Mouse (Mus musculus): Measurements from ENCODE around the gene Rbm19. TPM values are rescaled to one million over a fixed set of nuclear protein-coding genes. Genes with fewer than 3 reads are reported as not detected.
"Not testable (repeated sequence)": the region's sequence is repeated elsewhere in the genome, so short reads cannot be mapped to it uniquely, and the experiment has no call there.

Gene Rbm19
- total RNA-seq (2021): 19.1 and 25.0 TPM in 2 replicates
- long read RNA-seq, full-length matches to known transcripts: 4 of 14 reads
- long read RNA-seq, partial matches to known transcripts: 4 of 14 reads
- long read RNA-seq, other reads (novel, unspliced or antisense): 6 of 14 reads

DNA sequence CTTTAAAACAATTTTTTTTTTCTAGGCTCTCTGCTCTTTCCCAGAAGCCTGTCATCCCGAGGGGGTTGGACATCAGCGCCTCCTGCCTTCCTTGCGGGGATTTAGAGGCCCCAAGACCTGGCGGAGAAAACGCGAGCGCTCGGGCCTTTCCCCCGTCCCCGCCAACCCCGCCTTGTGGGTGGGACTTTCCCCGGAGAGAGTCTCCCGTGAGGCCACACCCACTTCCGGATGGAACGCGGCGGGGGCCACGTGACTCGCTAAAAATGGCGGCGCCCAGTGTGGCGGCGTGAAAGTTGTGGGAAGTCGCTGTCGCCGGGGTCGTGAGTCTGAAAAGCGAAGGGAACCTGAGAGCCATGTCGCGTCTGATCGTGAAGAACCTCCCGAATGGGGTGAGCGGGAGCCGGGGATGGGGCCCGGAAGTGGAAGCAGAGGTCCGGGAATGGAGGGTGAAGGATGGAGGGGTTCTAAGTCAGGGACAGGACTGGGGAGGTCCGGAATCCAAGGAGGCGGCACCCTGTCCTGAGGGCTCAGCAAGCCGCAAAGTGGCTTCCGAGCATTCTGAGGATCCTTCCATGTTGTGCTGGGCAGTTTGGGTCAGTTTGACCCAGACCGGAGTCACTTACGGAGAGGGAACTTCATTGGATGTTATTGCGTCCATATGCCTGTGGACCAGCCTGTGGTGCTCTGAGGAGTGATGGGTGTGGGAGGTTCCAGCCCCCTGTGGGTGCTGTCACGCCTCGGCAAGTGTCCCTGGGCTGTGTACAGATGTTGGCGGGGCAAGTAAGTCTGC lies at the start of gene Rbm19:
TSS of gene Rbm19 (plus strand) at position 205 of the 790 bp plus-strand sequence.
- peak; percentile 95 for DNase-seq

GRCm38 (mm10) chr5:120067266-120067665 lies 49.0 kb upstream of the Rbm19 start:
- DNase-seq: no peak

DNA sequence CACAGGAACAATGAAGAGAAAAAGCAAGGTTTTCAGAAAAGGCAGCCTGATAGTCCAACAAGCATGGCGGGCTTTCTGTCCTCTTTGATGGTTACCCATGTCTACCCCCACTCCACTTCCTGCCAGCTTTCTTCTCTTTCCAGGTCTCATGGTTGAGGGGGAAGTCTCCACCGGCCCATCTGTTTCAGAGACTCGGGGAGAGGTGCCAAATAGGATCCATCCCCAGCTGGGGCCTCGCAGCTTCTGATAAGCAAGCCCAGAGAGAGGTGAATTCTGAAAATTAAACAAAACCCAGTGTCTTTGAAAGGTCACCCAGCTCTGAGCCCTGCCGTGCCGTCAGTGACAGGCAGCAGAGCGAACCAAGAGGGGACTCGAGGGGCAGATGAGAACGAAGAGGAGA lies 42.2 kb upstream of the Rbm19 start:
- no peak for DNase-seq

- no peak for DNase-seq
Measured at GRCm38 (mm10) chr5:120080027-120080426, 36.2 kb upstream of the Rbm19 start.

DNA sequence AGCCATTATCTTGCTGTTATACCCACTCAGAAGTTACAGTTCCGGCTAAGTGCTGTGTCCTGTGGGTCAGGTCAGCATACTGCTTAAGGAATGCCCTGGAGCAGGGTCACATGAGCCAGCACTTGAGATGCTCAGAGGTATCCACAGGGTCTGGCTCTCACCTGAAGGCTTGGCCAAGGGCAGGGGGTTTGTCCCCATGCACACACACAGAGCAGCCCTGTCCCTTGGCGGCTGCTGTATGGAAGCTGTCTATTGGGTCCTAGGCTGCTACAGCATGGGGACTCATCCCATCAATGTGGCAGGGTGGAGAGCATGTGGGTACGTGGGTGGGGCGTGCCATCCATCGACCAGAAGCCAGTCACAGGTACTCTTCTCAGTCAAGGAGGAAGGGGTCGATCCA lies 35.8 kb upstream of the Rbm19 start:
- DNase-seq: no peak

DNA sequence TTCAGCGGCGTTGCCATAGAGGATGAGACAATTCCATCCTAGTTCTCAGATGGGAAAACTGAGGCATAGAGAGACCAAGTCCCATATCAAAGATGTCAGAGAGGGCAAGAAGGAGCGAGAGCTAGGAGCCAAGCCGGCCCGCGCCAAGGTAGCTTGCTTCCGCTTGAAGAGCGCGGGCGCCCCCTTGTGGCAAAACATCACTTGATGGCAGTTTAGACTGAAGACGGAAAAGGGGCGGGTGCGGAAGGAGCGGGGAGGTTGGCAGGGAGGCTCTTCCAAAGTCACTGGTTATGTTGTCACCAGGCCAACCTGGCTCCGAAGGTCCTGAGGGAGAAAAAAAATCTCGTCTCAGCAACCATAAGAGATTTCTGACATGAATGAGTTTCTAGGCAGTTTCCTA lies 27.7 kb upstream of the Rbm19 start:
- peak; percentile 92 for DNase-seq

- peak; percentile 62 for DNase-seq
Measured at GRCm38 (mm10) chr5:120094602-120095001, 21.7 kb upstream of the Rbm19 start.

GRCm38 (mm10) chr5:120097042-120097441 lies 19.2 kb upstream of the Rbm19 start:
- DNase-seq: no peak

DNA sequence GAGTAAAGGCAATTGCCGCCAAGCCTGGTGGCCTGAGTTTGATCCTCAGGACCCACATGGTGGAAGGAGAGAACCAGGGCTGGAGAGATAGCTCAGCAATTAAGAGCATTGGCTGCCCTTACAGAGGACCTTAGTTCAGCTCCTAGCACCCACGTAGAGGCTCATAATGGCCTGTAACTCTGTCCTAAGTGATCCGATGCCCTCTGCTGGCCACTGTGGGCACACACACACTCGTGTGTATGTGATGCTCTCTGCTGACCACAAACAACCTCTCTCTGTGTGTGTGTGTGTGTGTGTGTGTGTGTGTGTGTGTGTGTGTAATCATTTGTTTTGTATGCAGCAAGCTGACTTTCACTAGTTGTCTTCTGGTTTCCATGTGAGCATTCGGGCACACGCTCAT lies 15.5 kb upstream of the Rbm19 start:
- no peak for DNase-seq

- no peak for DNase-seq
Measured at GRCm38 (mm10) chr5:120102097-120102496, 14.2 kb upstream of the Rbm19 start.

DNA sequence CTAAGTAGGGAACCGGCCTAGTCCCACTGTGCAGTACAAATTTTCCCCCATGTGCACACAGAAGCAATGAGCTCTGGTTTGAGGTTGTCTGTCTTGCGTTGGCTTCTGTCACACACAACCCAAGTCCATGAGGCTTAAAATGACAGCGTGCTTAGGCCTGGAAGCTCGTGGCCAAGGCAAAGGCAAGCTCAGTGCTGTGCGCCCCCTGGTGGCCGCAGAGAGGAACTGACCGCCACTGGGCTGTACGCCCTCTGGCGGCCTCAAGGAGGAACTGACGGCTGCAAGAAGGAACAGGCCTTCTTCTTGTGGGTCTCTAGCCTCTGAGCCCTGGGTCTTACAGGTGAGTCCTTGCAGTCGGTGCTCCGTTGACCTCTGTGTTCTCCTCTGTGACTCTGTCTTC lies 13.5 kb upstream of the Rbm19 start:
- DNase-seq: peak; percentile 67

DNA sequence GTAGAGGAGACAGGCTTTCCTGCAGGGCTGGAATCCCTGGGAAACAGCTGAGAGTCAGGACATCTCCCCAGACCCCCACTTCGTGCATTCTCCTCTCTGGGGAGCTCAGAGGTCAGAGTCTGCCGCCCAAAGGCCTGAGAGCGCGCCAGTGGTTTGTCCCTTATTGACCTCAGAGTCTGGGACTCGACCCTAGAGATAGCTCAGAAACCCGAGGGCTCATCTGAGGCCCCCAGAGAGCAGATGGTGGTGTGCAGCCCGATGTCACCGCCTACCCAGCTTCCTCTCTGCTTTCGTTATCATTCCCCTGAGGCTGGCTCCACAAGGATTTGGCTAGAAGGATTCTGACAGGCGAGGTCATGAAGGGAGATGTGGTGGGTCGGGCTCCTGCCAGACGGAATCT lies 12.8 kb upstream of the Rbm19 start:
- no peak for DNase-seq

GRCm38 (mm10) chr5:120106424-120107073 lies 9.7 kb upstream of the Rbm19 start:
- no peak for DNase-seq

GRCm38 (mm10) chr5:120114361-120114760 lies 1.9 kb upstream of the Rbm19 start:
- DNase-seq: no peak

DNA sequence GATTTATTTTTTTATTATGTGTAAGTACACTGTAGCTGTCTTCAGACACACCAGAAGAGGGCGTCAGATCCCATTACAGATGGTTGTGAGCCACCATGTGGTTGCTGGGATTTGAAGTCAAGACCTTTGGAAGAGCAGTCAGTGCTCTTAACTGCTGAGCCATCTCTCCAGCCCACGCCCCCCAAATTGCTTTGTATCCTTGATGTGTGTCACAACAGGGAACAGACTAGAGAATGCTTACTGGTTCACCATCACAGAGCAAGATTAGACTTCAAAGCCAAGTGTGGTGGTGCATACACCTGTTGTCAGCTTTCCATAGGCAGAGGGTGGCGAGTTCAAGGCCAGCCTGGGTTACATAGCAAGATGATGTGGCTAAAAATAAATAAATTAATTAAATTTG lies 896 bp downstream of the Rbm19 start:
- DNase-seq: not testable (repeated sequence)

GRCm38 (mm10) chr5:120124881-120125690 lies 8.8 kb downstream of the Rbm19 start:
- DNase-seq: no peak

- DNase-seq: no peak
Measured at GRCm38 (mm10) chr5:120127641-120128040, 11.4 kb downstream of the Rbm19 start.

DNA sequence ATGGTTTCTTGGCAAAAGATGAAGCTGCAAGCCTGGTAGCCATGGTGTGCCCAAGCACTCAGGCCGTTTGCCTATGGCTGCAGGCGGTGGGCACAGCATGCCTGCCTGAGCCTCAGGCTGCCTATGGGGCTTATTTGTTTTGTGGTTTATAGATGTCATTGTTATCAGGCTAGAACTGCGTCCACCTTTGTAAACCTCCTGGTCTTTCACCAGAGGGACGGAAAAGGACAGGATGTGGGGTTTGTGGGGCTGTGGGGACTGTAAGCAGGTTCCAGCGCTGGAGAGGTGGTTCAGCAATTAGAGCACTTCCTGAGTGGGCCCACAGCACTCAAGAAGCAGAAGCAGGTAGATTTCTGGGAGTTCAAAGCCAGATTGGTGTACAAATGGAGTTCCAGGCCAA lies 12.2 kb downstream of the Rbm19 start:
- DNase-seq: no peak

DNA sequence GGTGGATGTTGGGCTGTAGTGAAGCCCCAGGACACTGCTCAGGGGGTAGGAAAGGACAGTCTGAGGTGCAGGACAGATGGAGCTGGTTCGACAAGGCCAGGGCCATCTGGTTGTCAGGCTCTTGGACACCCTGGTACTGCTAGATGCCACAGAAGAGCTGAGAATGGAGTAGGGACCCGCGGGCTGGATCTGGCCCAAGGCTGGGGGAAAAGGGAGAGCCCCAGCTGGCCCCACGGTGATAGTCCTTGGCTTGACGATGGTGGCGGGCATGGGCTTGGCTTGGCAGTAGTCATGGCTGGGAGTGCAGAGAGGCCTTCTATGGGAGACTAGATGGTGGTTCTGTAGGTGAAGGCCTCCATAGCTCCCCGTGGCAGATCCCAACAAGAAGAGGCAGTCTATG lies 12.8 kb downstream of the Rbm19 start:
- no peak for DNase-seq

DNA sequence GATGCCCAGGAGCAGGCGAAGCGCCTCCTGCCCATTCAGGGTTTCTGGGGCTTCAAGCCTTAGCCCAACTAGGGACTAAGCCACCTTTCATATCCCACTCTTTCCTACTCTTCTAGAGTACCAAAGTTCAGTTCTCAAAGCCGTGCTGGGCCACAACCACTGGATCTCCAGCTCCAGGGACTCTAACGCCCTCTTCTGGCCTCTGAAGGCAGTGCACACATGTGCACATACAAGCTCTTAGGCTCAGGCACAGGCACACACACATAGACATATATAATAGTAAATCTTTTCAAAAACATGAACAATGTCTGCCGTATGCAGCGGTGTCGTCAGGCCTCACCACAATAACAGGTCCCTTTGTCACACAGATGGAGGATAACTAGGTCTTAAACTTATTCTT lies 13.5 kb downstream of the Rbm19 start:
- DNase-seq: no peak

DNA sequence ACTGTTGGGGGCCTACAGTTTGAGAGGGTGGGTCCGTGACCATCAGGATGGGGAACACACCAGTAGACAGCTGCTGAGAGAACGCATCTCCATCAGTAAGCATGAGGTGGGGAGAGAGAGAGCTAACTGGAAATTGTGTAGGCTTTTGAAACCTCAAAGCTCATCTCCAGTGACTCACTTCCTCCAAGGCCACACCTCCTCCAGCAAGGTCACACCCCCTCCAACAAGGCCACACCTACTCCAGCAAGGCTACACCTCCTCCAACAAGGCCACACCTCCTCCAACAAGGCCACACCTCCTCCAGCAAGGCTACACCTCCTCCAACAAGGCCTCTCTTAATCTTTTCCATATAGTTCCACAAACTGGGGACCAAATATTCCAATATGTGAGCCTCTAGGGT lies 13.9 kb downstream of the Rbm19 start:
- DNase-seq: peak; percentile 37

- DNase-seq: peak; percentile 26
Measured at GRCm38 (mm10) chr5:120131600-120131999, 15.3 kb downstream of the Rbm19 start.

GRCm38 (mm10) chr5:120134000-120134399 lies 17.7 kb downstream of the Rbm19 start:
- DNase-seq: peak; percentile 45

Data from adrenal gland, postnatal 25 days (tissue).